Mouse (Mus musculus) thymus, postnatal 36 days (tissue): ENCODE results near the gene Il5ra.

Source experiments
- DNase-seq, 2 experiments: peaks; one replicate each; pipeline ENCODE4 v3.0.0; 2022; ENCODE audit warnings: mixed read lengths in 2 of 2

Il5ra gene

DNA sequence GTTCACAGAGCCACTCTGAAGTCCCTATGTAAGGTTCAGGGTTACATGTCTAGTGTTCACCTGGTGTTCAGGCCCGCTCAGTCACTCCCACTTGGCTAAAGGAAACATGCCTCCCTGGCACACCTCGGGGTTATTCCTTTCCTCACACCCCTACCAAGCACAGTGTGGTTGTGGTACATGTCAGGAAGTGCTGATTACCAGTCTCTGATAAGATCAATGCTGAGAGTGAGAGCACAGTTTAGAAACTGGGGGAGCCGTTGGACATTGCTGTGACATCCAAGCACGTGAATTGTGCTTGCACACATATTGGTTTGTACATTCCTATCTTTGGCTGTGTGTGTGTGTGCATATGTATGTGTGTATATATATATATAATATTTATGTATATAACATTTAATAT, 16.3 kb downstream of the Il5ra start:
- no peak for DNase-seq

DNA sequence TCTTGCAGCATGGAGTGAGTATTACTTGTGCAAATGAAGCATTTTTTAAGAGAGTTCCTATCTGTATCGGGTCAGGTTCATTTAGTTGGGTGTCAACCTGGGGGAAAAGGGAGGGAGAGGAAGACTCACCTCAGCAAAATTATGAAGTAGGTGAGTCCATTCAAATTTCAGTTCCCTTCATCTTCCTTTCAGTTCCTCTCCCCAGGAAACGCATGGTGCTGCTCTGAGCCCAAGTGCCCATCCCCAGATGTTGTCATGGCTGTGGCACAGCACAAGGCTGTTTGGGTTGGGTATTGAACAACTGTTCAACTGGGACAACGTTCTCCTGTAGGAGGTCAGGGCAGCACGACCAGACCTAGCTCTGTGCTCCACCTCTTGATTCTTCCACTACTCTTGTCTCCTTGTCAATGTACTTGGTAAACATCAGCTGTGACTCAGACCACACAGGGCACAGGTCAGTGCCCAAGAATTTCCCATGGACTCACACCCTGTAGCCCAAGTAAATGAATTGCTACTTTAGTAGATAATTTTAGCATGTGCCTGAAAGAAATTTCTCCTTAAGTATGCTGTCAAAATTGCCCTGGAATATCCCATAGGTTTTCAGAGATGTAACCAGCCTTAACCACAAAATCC, 19.0 kb downstream of the Il5ra start:
- no peak for DNase-seq

GRCm38 (mm10) chr6:106727703-106728102, 21.1 kb downstream of the Il5ra start:
- no peak for DNase-seq

GRCm38 (mm10) chr6:106726078-106726477, 22.8 kb downstream of the Il5ra start:
- DNase-seq = no peak

DNA sequence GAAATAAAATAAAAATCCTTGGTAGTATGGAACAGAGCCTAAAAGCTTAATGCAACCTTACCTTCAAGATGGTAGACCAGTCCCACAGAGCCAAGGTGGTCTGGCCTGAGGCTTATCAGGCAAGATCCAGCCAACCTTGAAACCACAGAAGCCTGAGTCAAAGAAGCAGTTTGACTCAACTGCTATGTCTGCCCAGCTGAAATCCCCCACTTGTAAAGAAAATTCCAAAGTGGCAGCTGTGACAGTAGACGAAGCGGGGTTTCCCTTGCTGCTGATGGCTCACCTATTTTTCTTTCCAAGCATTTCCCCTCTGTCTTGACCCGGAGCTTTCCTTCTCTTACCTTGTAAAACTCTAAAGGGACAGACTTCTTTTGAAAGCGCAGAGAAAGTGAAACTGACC, 23.2 kb downstream of the Il5ra start:
- DNase-seq = no peak

- DNase-seq = no peak
Measured at GRCm38 (mm10) chr6:106705506-106706035, 43.3 kb downstream of the Il5ra start.

DNA sequence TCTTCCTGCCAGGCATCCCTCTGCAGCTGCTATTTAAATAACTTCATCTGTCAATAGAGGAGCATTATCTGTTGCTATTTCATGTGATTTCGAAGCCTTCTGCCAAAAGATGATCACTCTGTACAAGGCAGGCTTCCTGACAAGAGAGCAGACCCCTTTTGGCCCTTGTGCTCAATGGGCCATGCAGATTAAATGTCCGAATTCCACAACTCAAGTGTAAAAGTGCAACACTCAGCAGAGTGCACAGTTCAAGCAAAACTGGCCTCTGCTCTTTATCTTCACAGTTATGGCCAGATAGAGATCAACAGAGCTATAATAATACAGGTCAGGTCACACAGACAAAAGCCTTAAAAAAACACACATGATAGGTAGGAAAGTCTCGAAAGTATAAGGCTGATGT, 46.9 kb downstream of the Il5ra start:
- no peak for DNase-seq

GRCm38 (mm10) chr6:106675581-106675980, 73.3 kb downstream of the Il5ra start:
- no peak for DNase-seq

GRCm38 (mm10) chr6:106663780-106664651, 84.8 kb downstream of the Il5ra start:
- DNase-seq = peak; percentile 25 to 30
